Mouse (Mus musculus): ENCODE measurements around the gene Rnaset2a. TPM values are rescaled to one million over a fixed set of nuclear protein-coding genes. Genes with fewer than 3 reads are reported as not detected.
"Not testable (repeated sequence)": the region's sequence is repeated elsewhere in the genome, so short reads cannot be mapped to it uniquely, and the experiment has no call there.

Rnaset2a gene
- polyA plus RNA-seq, 1 experiment from 2014 or later: 27.0 TPM

- not testable (repeated sequence) for H3K27ac ChIP-seq (ENCODE audit: low read depth); ATAC-seq; H3K4me3 ChIP-seq (ENCODE audit: low read depth, low read length); H3K9ac ChIP-seq (replicated peaks); H3K4me1 ChIP-seq (ENCODE audit: insufficient read depth); H3K27me3 ChIP-seq (ENCODE audit: insufficient read depth, low read length); H3K4me2 ChIP-seq (ENCODE audit: low read depth, low read length); H3K36me3 ChIP-seq (replicated peaks; ENCODE audit: insufficient read depth, low read length); DNase-seq; H3K9me3 ChIP-seq (ENCODE audit: low read length)
- WGBS (ENCODE audit: insufficient replicate concordance): 52% methylated on average over 4 of the region's 18 CpGs
Measured at GRCm38 (mm10) chr17:8092537-8093526, 55.1 kb downstream of the Rnaset2a start.

GRCm38 (mm10) chr17:8091320-8091719, 56.6 kb downstream of the Rnaset2a start:
- WGBS (ENCODE audit: insufficient replicate concordance): 78% methylated on average over 13 of the region's 14 CpGs
- H3K9me3 ChIP-seq (ENCODE audit: low read length); H3K4me2 ChIP-seq (ENCODE audit: low read depth, low read length); H3K27ac ChIP-seq (ENCODE audit: low read depth); H3K4me1 ChIP-seq (ENCODE audit: insufficient read depth); H3K9ac ChIP-seq (replicated peaks); H3K36me3 ChIP-seq (replicated peaks; ENCODE audit: insufficient read depth, low read length); ATAC-seq; H3K27me3 ChIP-seq (ENCODE audit: insufficient read depth, low read length); H3K4me3 ChIP-seq (ENCODE audit: low read depth, low read length); DNase-seq: not testable (repeated sequence)

GRCm38 (mm10) chr17:8069847-8070246, 78.0 kb downstream of the Rnaset2a start:
- H3K9ac ChIP-seq (replicated peaks); DNase-seq; H3K4me2 ChIP-seq (ENCODE audit: low read depth, low read length); H3K4me1 ChIP-seq (ENCODE audit: insufficient read depth); H3K36me3 ChIP-seq (replicated peaks; ENCODE audit: insufficient read depth, low read length); H3K27me3 ChIP-seq (ENCODE audit: insufficient read depth, low read length); H3K27ac ChIP-seq (ENCODE audit: low read depth); H3K4me3 ChIP-seq (ENCODE audit: low read depth, low read length); H3K9me3 ChIP-seq (ENCODE audit: low read length); ATAC-seq: not testable (repeated sequence)
- 57% methylated on average over 1 of the region's 2 CpGs for WGBS (ENCODE audit: insufficient replicate concordance)

Other genes with a start within 250 kb of the Rnaset2a start
- 1.5 TPM in 2 replicates for gene Tagap, start 222.1 kb downstream of the Rnaset2a start, polyA plus RNA-seq (2015; fragmentation: Nextera tagmentation; extraction: Ambion mirVana)
- 16.0 and 16.2 TPM in 2 replicates for gene Rsph3a, start 202.5 kb downstream of the Rnaset2a start, polyA plus RNA-seq (2015; fragmentation: Nextera tagmentation; extraction: Ambion mirVana)
- gene Gm49673, start 309 bp downstream of the Rnaset2a start, polyA plus RNA-seq (2015; fragmentation: Nextera tagmentation; extraction: Ambion mirVana): not detected in 2 replicates
- gene Fgfr1op, start 17.4 kb upstream of the Rnaset2a start, polyA plus RNA-seq (2015; fragmentation: Nextera tagmentation; extraction: Ambion mirVana): 8.2 and 8.5 TPM in 2 replicates
- gene Ccr6, start 87.9 kb upstream of the Rnaset2a start, polyA plus RNA-seq (2015; fragmentation: Nextera tagmentation; extraction: Ambion mirVana): 0.45 and 1.1 TPM in 2 replicates
- gene Mpc1, start 134.8 kb upstream of the Rnaset2a start, polyA plus RNA-seq (2015; fragmentation: Nextera tagmentation; extraction: Ambion mirVana): 1,393 and 1,436 TPM in 2 replicates
- gene Sft2d1, start 163.0 kb upstream of the Rnaset2a start, polyA plus RNA-seq (2015; fragmentation: Nextera tagmentation; extraction: Ambion mirVana): 67.6 and 67.7 TPM in 2 replicates
- gene Prr18, start 189.4 kb upstream of the Rnaset2a start, polyA plus RNA-seq (2015; fragmentation: Nextera tagmentation; extraction: Ambion mirVana): 0.05 TPM in 1 of 2 replicates, not detected in the other
- gene T2, start 207.9 kb upstream of the Rnaset2a start, polyA plus RNA-seq (2015; fragmentation: Nextera tagmentation; extraction: Ambion mirVana): not detected in 2 replicates